ENCODE assay signal across 19 mouse cellular contexts in the genomic region with DNA sequence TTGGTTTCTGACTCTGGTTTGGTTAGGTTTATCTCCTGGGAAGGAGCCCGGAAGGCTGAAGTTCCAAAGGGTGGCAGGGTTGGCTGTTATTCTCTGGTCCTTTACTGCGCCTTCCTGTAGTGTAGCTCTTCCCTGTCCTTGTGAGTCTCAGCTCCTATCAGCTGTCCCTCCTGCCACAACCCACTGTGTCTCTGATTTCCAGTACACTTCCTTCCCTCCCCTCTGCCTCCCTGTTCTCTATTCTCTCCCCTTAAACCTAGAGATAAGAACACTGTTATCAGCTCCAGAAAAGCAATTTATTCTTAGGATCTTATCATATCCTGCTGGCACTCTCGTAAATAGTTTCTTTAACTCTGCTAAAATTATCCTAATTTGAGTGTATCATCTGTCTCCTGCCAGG. TPM values are rescaled to one million over a fixed set of nuclear protein-coding genes. Genes with fewer than 3 reads are reported as not detected.
DNase-seq lines count a peak whose midpoint lies in the region; ATAC-seq and TF ChIP-seq lines count a peak whose summit lies in the region.
"Had no signal": no experiment of that assay in that cellular context is flagged by ENCODE, and none has a peak within 500 bp of the region (broad histone marks: within the 10 kb centered on the region; RNA-seq: fewer than 3 reads in every experiment).

No protein-coding gene starts in this region.

- H3K27ac ChIP-seq in heart, embryonic 15.5 days = no peak overlapping the region
- H3K27ac ChIP-seq in heart, embryonic 12.5 days (ENCODE audit: poor library complexity, severe bottlenecking) = no peak overlapping the region
- no peak overlapping the region for H3K27ac ChIP-seq in liver, embryonic 12.5 days
- no peak overlapping the region for H3K27ac ChIP-seq in liver, postnatal 0 days (ENCODE audit: low read depth)
- H3K27ac ChIP-seq: embryonic facial prominence, embryonic 12.5 days; forebrain, embryonic 15.5 days; heart, embryonic 10.5 days; hindbrain, embryonic 13.5 days; hindbrain, postnatal 0 days had no signal

- TF ChIP-seq EP300 in liver, postnatal 0 days (IDR thresholded peaks at IDR 0.05; ENCODE audit: low read depth) = 0 out of 2 replicates have a peak, but pooled peaks have one; percentile 10

- peak; percentile 11 for DNase-seq in G1E (ENCODE audit: low spot score)
- no peak for DNase-seq in liver, postnatal 0 days
- DNase-seq in embryo, embryonic 9.5 days (ENCODE audit: extremely low spot score) = no peak
- DNase-seq: adrenal gland, adult 8-10 months; adrenal gland, postnatal 36 days; cerebellum, adult 2 months; cerebellum, postnatal 14 days; embryo, embryonic 11 days; heart, adult 18-20 months; heart, postnatal 4 days had no signal

- no peak overlapping the region for H3K9ac ChIP-seq in heart, embryonic 15.5 days
- no peak overlapping the region for H3K9ac ChIP-seq in heart, embryonic 12.5 days
- no peak overlapping the region for H3K9ac ChIP-seq in liver, embryonic 12.5 days
- no peak overlapping the region for H3K9ac ChIP-seq in liver, postnatal 0 days (replicated peaks)
- H3K9ac ChIP-seq: embryonic facial prominence, embryonic 12.5 days; forebrain, embryonic 15.5 days; hindbrain, embryonic 13.5 days had no signal

- TF ChIP-seq CTCF in G1E (IDR thresholded peaks at IDR 0.05; ENCODE audit: low read depth, low read length) = no peak
- no peak for TF ChIP-seq CTCF in liver, postnatal 0 days (IDR thresholded peaks at IDR 0.05; ENCODE audit: low read depth)

- no peak overlapping the region for H3K4me3 ChIP-seq in heart, embryonic 15.5 days
- H3K4me3 ChIP-seq in heart, embryonic 12.5 days = no peak overlapping the region
- H3K4me3 ChIP-seq in G1E (ENCODE audit: low read depth, low read length) = no peak overlapping the region
- H3K4me3 ChIP-seq in liver, embryonic 12.5 days = no peak overlapping the region
- H3K4me3 ChIP-seq in liver, postnatal 0 days (ENCODE audit: low read depth, low read length) = no peak overlapping the region
- H3K4me3 ChIP-seq: embryonic facial prominence, embryonic 12.5 days; forebrain, embryonic 15.5 days; heart, embryonic 10.5 days; hindbrain, embryonic 13.5 days had no signal

- ATAC-seq in heart, embryonic 15.5 days (replicated peaks; ENCODE audit: insufficient number of reproducible peaks, insufficient read depth, low FRiP score, low read depth) = 0 out of 2 replicates have a peak, but pooled peaks have one; percentile 39
- no peak for ATAC-seq in heart, embryonic 12.5 days (ENCODE audit: insufficient number of reproducible peaks, low FRiP score)
- peak; percentile 82 for ATAC-seq in G1E (ENCODE audit: extremely low read depth, insufficient number of reproducible peaks, low FRiP score, poor library complexity, severe bottlenecking)
- ATAC-seq in liver, embryonic 12.5 days = peak; percentile 58
- ATAC-seq in liver, postnatal 0 days = no peak
- ATAC-seq in activated CD4-positive, CD25-positive, alpha-beta regulatory T cell, adult 4 months = no peak
- ATAC-seq: forebrain, embryonic 15.5 days; hindbrain, postnatal 0 days had no signal

- H3K4me2 ChIP-seq in heart, embryonic 15.5 days = no peak overlapping the region
- H3K4me2 ChIP-seq in heart, embryonic 12.5 days = no peak overlapping the region
- no peak overlapping the region for H3K4me2 ChIP-seq in liver, embryonic 12.5 days
- no peak overlapping the region for H3K4me2 ChIP-seq in liver, postnatal 0 days (ENCODE audit: low read depth, low read length)
- H3K4me2 ChIP-seq: embryonic facial prominence, embryonic 12.5 days; forebrain, embryonic 15.5 days; hindbrain, embryonic 13.5 days had no signal

- 26% methylated on average over 3 of the region's 3 CpGs for WGBS in heart, embryonic 15.5 days
- 11% methylated on average over 3 of the region's 3 CpGs for WGBS in heart, embryonic 12.5 days
- WGBS in liver, embryonic 12.5 days (ENCODE audit: insufficient replicate concordance) = 21% methylated on average over 3 of the region's 3 CpGs
- WGBS in liver, postnatal 0 days (ENCODE audit: insufficient replicate concordance) = 30% methylated on average over 3 of the region's 3 CpGs

- H3K9me3 ChIP-seq in heart, embryonic 15.5 days (replicated peaks) = no peaks in the 10 kb centered on the region
- H3K9me3 ChIP-seq in heart, embryonic 12.5 days (replicated peaks) = no peaks in the 10 kb centered on the region
- no peaks in the 10 kb centered on the region for H3K9me3 ChIP-seq in G1E (replicated peaks)
- no peaks in the 10 kb centered on the region for H3K9me3 ChIP-seq in liver, embryonic 12.5 days (replicated peaks)
- no peaks in the 10 kb centered on the region for H3K9me3 ChIP-seq in liver, postnatal 0 days (ENCODE audit: low read length)
- H3K9me3 ChIP-seq: embryonic facial prominence, embryonic 12.5 days; forebrain, embryonic 15.5 days; heart, embryonic 10.5 days; hindbrain, embryonic 13.5 days had no signal

- H3K36me3 ChIP-seq in heart, embryonic 15.5 days = no peaks in the 10 kb centered on the region
- no peaks in the 10 kb centered on the region for H3K36me3 ChIP-seq in heart, embryonic 12.5 days
- H3K36me3 ChIP-seq in G1E (replicated peaks) = no peaks in the 10 kb centered on the region
- no peaks in the 10 kb centered on the region for H3K36me3 ChIP-seq in liver, embryonic 12.5 days
- H3K36me3 ChIP-seq in liver, postnatal 0 days (replicated peaks; ENCODE audit: insufficient read depth, low read length) = no peaks in the 10 kb centered on the region
- H3K36me3 ChIP-seq: embryonic facial prominence, embryonic 12.5 days; forebrain, embryonic 15.5 days; heart, embryonic 10.5 days; hindbrain, embryonic 13.5 days had no signal

- H3K27me3 ChIP-seq in heart, embryonic 15.5 days = no peaks in the 10 kb centered on the region
- H3K27me3 ChIP-seq in heart, embryonic 12.5 days (replicated peaks) = no peaks in the 10 kb centered on the region
- H3K27me3 ChIP-seq in G1E (ENCODE audit: insufficient read depth, low read length) = peaks cover 13% of the 10 kb centered on the region; the same call in 1 of the 2 replicates
- H3K27me3 ChIP-seq in liver, embryonic 12.5 days (replicated peaks) = no peaks in the 10 kb centered on the region
- H3K27me3 ChIP-seq in liver, postnatal 0 days (ENCODE audit: insufficient read depth, low read length) = no peaks in the 10 kb centered on the region
- H3K27me3 ChIP-seq: embryonic facial prominence, embryonic 12.5 days; forebrain, embryonic 15.5 days; hindbrain, embryonic 13.5 days had no signal

- peaks cover 4% of the 10 kb centered on the region for H3K4me1 ChIP-seq in heart, embryonic 15.5 days (replicated peaks)
- H3K4me1 ChIP-seq in heart, embryonic 12.5 days (replicated peaks) = peaks cover 4% of the 10 kb centered on the region
- peaks cover 19% of the 10 kb centered on the region for H3K4me1 ChIP-seq in G1E (ENCODE audit: insufficient read depth, low read depth, low read length)
- H3K4me1 ChIP-seq in liver, embryonic 12.5 days = peaks cover 22% of the 10 kb centered on the region
- no peaks in the 10 kb centered on the region for H3K4me1 ChIP-seq in liver, postnatal 0 days (ENCODE audit: insufficient read depth)
- H3K4me1 ChIP-seq: forebrain, embryonic 15.5 days; hindbrain, embryonic 13.5 days had no signal

RNA-seq across cellular contexts. Expression of a gene that starts 30.9 kb away (rescaled TPM):
- polyA plus RNA-seq in heart, embryonic 15.5 days (2015; fragmentation: Nextera tagmentation; extraction: Ambion mirVana) = 44.6 and 51.8 TPM in 2 replicates
- polyA plus RNA-seq in heart, embryonic 12.5 days (2016; fragmentation: Nextera tagmentation; extraction: Ambion mirVana) = 67.1 and 70.0 TPM in 2 replicates
- total RNA-seq in G1E (2014; fragmentation: Nextera tagmentation) = 261 and 309 TPM in 2 replicates
- 103 and 117 TPM in 2 replicates for total RNA-seq in G1E (2017)
- polyA plus RNA-seq in G1E (2012) = 26.9 and 32.9 TPM in 2 replicates
- 55.3 and 56.0 TPM in 2 replicates for polyA plus RNA-seq in liver, embryonic 12.5 days (2016; fragmentation: Nextera tagmentation; extraction: Ambion mirVana)
- 18.5 and 19.6 TPM in 2 replicates for polyA plus RNA-seq in liver, postnatal 0 days (2015; fragmentation: Nextera tagmentation; extraction: Ambion mirVana)
- 10 to 100 TPM; 44.1 to 47.8 TPM for polyA plus RNA-seq in activated CD4-positive, CD25-positive, alpha-beta regulatory T cell, adult 4 months (2017; shearing (Covaris generic))

Comparison
In these comparisons a context has a peak if more than half of its experiments do, and no peak if none do; other contexts are left out.
1. ATAC-seq: peak in heart, embryonic 15.5 days (single experiment), G1E (single experiment) and liver, embryonic 12.5 days (single experiment); none in heart, embryonic 12.5 days (single experiment), liver, postnatal 0 days (single experiment) and activated CD4-positive, CD25-positive, alpha-beta regulatory T cell, adult 4 months (single experiment).